Mouse (Mus musculus) forebrain, postnatal 0 days (tissue): ENCODE results near the gene Ptprd. TPM values are rescaled to one million over a fixed set of nuclear protein-coding genes. Genes with fewer than 3 reads are reported as not detected.

Experiments
- ATAC-seq: fragments of 200-750 bp; cut with Nextera tagmentation; 2 replicates; pipeline ENCODE4 v1.8.0; 2017; ENCODE audit warnings: mild to moderate bottlenecking, moderate library complexity
- DNase-seq: peaks from one replicate; pipeline ENCODE4 v3.0.0-alpha.2; 2015
- H3K27ac ChIP-seq: fragments of 300-500 bp; sonication (generic); 2 replicates; pipeline ENCODE4 v1.5.1; 2014; ENCODE audit warnings: low read depth, mild to moderate bottlenecking, antibody characterized with exemption, low read length, moderate library complexity, mixed read lengths
- H3K27me3 ChIP-seq: fragments of 300-500 bp; sonication (generic); 2 replicates; pipeline ENCODE4 v1.6.1; 2014; ENCODE audit warnings: mild to moderate bottlenecking, low read length, mixed read lengths; ENCODE audit not compliant: insufficient read depth
- H3K36me3 ChIP-seq: fragments of 300-500 bp; sonication (generic); 2 replicates; pipeline ENCODE4 v1.6.1; 2014; ENCODE audit warnings: mild to moderate bottlenecking, moderate library complexity; ENCODE audit not compliant: insufficient read depth
- H3K4me1 ChIP-seq: fragments of 300-500 bp; sonication (generic); 2 replicates; pipeline ENCODE4 v1.6.1; 2014; ENCODE audit warnings: antibody characterized with exemption; ENCODE audit not compliant: insufficient read depth
- H3K4me2 ChIP-seq: fragments of 300-500 bp; sonication (generic); 2 replicates; pipeline ENCODE4 v1.6.1; 2014; ENCODE audit warnings: low read depth, mild to moderate bottlenecking, moderate library complexity
- H3K4me3 ChIP-seq: fragments of 300-500 bp; sonication (generic); 2 replicates; pipeline ENCODE4 v1.5.1; 2014; ENCODE audit warnings: low read depth, low read length, mixed read lengths
- H3K9ac ChIP-seq: fragments of 300-500 bp; sonication (generic); 2 replicates; pipeline ENCODE4 v1.6.1; 2014; ENCODE audit warnings: mild to moderate bottlenecking
- H3K9me3 ChIP-seq: fragments of 300-500 bp; sonication (generic); 2 replicates; pipeline ENCODE4 v1.6.1; 2016; ENCODE audit warnings: low read length
- CTCF ChIP-seq: sonication (generic); IDR thresholded peaks from 2 replicates; pipeline ENCODE4 v1.5.1; 2016; ENCODE audit warnings: antibody characterized with exemption, control low read depth, low read depth
- WGBS: fragments of 180-500 bp; shearing (Covaris S2); extraction: QIAGEN DNeasy Blood & Tissue Kit; methylation state at CpG from one replicate; pipeline ENCODE4 v1.1.7; 2014; 5-methylcytosine and 5-hydroxymethylcytosine counted together
- polyA plus RNA-seq: library from polyadenylated mRNA; unstranded; fragments of >200 nt; fragmentation: Nextera tagmentation; extraction: Ambion mirVana; gene quantifications from 2 replicates; pipeline ENCODE4 v1.2.1, GENCODE M21; 2015
- total RNA-seq: library from RNA; depleted of rRNA; stranded (reverse); fragments of >200 nt; gene quantifications from 2 replicates; pipeline ENCODE4 v1.2.3, GENCODE M21; 2014

Gene Ptprd
- total and polyA plus RNA-seq, 2 experiments from 2014 or later = 58.3 to 120 TPM

GRCm38 (mm10) chr4:76025571-76026325 is 2186.0 kb downstream of the Ptprd start:
- Histone ChIP-seq H3K27ac (no peak overlapping the region), H3K4me3 (no peak overlapping the region), H3K9me3 (no peaks in the 10 kb centered on the region), H3K27me3 (no peaks in the 10 kb centered on the region), H3K36me3 (no peaks in the 10 kb centered on the region), H3K4me2 (no peak overlapping the region), H3K4me1 (no peaks in the 10 kb centered on the region), H3K9ac (no peak overlapping the region)
- TF ChIP-seq CTCF = no peak
- DNase-seq = no peak
- 20% methylated on average over 8 of the region's 8 CpGs for WGBS
- peak; percentile 70; the same call in 1 of the 2 replicates for ATAC-seq

DNA sequence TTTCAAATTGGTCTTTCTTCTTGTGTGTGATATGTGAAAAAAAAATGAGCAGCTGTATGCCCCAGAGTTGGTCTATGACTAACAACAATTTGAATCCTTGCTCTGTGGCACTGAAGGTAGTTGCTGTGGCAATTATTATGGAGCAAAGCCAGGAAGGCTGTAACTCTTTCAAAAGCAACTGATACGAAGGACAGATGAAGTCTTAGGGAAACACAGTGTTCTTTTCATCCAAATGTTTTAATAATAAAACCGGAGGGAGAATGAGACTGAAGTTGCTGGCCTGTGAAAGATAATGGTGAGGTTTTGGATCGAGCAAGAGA is 2187.3 kb downstream of the Ptprd start:
- WGBS = 42% methylated on average over 3 of the region's 3 CpGs
- H3K4me1 ChIP-seq = no peaks in the 10 kb centered on the region
- TF ChIP-seq CTCF = no peak
- no peak overlapping the region for H3K4me2 ChIP-seq
- ATAC-seq (0 out of 2 replicates have a peak, but pooled peaks have one; percentile 3), DNase-seq (no peak)
- no peaks in the 10 kb centered on the region for H3K36me3 ChIP-seq
- H3K27me3 ChIP-seq = no peaks in the 10 kb centered on the region
- H3K4me3 ChIP-seq = no peak overlapping the region
- no peak overlapping the region for H3K27ac ChIP-seq
- no peaks in the 10 kb centered on the region for H3K9me3 ChIP-seq
- no peak overlapping the region for H3K9ac ChIP-seq

DNA sequence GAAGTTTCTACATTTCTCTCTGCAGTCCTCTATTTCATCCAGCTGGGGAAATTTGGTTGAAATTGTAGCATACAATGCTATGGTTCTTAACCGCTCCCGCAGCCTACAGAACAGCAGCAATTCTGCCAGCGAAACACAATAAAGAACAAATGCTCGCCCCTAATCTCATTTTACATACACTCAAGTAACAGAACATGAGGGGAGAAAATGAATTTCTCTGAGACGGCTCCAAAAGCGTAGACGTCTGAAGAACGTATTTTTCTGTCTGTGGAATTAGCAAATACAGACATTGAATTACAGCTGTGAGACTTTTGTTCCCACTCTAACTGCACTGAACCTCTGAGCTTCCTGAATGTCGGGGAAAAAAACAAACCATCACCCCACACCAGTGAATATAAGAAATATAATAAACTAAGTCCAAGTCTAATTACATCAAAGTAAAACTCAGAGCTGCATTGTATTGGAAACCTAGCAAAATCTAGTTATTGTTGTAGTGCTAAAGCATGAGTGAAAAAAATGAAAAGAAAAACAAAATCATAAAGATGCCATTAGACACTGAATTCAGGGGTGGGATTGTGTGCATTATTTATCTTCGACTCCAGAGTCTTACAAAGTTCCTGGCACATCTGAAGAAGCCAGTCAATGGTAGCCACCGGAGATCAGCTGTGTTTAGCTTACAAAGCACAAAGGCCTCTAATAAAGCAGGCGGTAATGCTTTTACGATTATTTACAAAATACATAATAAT is 2187.8 kb downstream of the Ptprd start:
- H3K36me3 ChIP-seq = no peaks in the 10 kb centered on the region
- H3K9ac ChIP-seq = no peak overlapping the region
- no peak for TF ChIP-seq CTCF
- ATAC-seq (0 out of 2 replicates have a peak, but pooled peaks have one; percentile 18), DNase-seq (no peak)
- no peak overlapping the region for H3K27ac ChIP-seq
- H3K4me2 ChIP-seq = no peak overlapping the region
- no peaks in the 10 kb centered on the region for H3K27me3 ChIP-seq
- WGBS = 41% methylated on average over 13 of the region's 13 CpGs
- no peaks in the 10 kb centered on the region for H3K9me3 ChIP-seq
- no peaks in the 10 kb centered on the region for H3K4me1 ChIP-seq
- H3K4me3 ChIP-seq = no peak overlapping the region

DNA sequence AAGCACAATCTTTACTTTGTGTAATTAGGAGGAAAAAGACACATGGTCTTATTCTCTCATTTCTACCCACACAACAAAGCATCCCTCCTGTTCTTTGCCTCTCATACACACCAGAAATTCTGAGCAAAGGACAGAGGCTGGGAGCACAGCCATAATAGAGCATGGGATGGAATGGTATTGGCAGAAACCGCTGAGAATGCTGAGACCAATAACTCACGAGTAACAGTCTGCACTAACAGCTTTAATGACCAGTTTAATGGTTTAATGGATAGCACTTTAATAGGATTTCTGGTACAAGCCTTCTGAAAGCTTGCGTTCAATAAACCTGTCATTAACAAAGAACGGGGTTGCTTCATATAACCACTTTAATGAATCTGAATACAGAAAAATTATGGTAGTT is 2190.1 kb downstream of the Ptprd start:
- Histone ChIP-seq H3K27me3 (no peaks in the 10 kb centered on the region), H3K27ac (no peak overlapping the region), H3K4me3 (no peak overlapping the region), H3K9ac (no peak overlapping the region), H3K4me1 (no peaks in the 10 kb centered on the region), H3K9me3 (no peaks in the 10 kb centered on the region), H3K36me3 (no peaks in the 10 kb centered on the region), H3K4me2 (no peak overlapping the region)
- TF ChIP-seq CTCF = no peak
- ATAC-seq = no peak
- WGBS = 57% methylated on average over 4 of the region's 4 CpGs
- DNase-seq = no peak

- DNase-seq = no peak
- no peak overlapping the region for H3K9ac ChIP-seq
- H3K4me1 ChIP-seq = no peaks in the 10 kb centered on the region
- no peaks in the 10 kb centered on the region for H3K9me3 ChIP-seq
- H3K4me3 ChIP-seq = no peak overlapping the region
- no peak for ATAC-seq
- 94% methylated on average over 3 of the region's 3 CpGs for whole genome bisulfite sequencing
- no peaks in the 10 kb centered on the region for H3K27me3 ChIP-seq
- no peaks in the 10 kb centered on the region for H3K36me3 ChIP-seq
- no peak for TF ChIP-seq CTCF
- no peak overlapping the region for H3K4me2 ChIP-seq
- H3K27ac ChIP-seq = no peak overlapping the region
Observed at GRCm38 (mm10) chr4:76015026-76015425, 2196.7 kb downstream of the Ptprd start.

- Histone ChIP-seq H3K4me3 (no peak overlapping the region), H3K4me1 (no peaks in the 10 kb centered on the region), H3K4me2 (no peak overlapping the region), H3K27me3 (no peaks in the 10 kb centered on the region), H3K9me3 (no peaks in the 10 kb centered on the region), H3K27ac (no peak overlapping the region), H3K9ac (no peak overlapping the region), H3K36me3 (no peaks in the 10 kb centered on the region)
- WGBS = 49% methylated on average over 3 of the region's 3 CpGs
- no peak for ATAC-seq
- no peak for TF ChIP-seq CTCF
- DNase-seq = no peak
Observed at GRCm38 (mm10) chr4:76014151-76014840, 2197.5 kb downstream of the Ptprd start.

- Histone ChIP-seq H3K36me3 (no peaks in the 10 kb centered on the region), H3K27ac (no peak overlapping the region), H3K4me1 (no peaks in the 10 kb centered on the region), H3K4me2 (no peak overlapping the region), H3K27me3 (no peaks in the 10 kb centered on the region), H3K9me3 (no peaks in the 10 kb centered on the region), H3K4me3 (no peak overlapping the region), H3K9ac (no peak overlapping the region)
- DNase-seq = no peak
- whole genome bisulfite sequencing = 94% methylated on average over 4 of the region's 4 CpGs
- ATAC-seq = no peak
- TF ChIP-seq CTCF = no peak
Observed at GRCm38 (mm10) chr4:76008580-76008979, 2203.2 kb downstream of the Ptprd start.
